Mouse (Mus musculus): ENCODE data around the gene Kcnc2. TPM values are rescaled to one million over a fixed set of nuclear protein-coding genes. Genes with fewer than 3 reads are reported as not detected.
"Not testable (repeated sequence)": the region's sequence is repeated elsewhere in the genome, so short reads cannot be mapped to it uniquely, and the experiment has no call there.

Kcnc2 gene
- total RNA-seq (2012; rRNA removed), result 0.21 and 0.58 TPM in 2 replicates

DNA sequence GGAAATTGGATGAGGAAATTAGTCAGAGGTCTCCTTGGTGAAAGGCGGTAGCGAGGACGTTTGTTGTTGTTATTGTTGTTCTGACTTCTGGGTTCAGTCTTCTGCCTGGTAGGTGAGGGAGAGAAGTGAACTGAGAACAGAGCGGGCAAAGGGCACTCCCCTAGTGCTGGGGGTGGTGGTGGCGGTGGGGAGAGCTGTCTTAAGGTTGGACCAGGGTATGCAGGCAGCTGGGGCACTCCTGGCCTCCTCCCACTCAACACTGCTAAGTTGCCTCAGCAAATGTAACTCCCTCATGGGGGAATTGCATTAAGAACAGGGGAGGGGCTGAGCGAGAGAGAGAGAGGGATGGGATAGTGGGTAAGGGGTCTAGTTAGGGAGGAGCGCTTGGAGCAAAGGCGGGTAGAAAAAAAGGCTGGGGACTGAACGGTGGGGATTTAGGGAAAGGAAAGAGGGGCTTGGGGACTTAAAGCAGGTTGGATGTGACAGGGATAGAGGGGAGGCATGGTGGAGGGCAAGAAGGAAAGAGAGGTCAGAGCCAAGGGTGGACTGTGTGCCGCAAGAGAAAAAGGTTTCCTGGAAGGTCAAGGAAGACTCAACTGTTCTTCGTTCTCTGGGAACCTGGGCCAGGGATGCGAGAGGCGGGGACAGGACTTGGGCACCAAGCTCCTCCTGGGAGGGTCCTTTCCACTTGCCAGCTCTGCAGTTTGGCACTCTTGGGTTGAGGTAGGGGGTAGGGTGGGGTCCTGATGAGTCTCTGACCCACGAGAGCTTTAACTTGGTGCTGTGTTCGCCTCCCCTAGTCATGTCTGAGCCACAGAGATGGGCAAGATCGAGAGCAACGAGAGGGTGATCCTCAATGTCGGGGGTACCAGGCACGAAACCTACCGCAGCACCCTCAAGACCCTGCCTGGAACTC is at the start of gene Kcnc2:
Gene Kcnc2, plus strand, starts transcription at position 235 of the 916 bp plus-strand sequence.
- Histone ChIP-seq H3K9ac (ENCODE audit: insufficient read depth, low read depth, low read length, poor library complexity, severe bottlenecking) (peak within 1 kb of the TSS; percentile 34; the same call in 1 of the 2 replicates), H3K36me3 (ENCODE audit: control insufficient read depth, insufficient read depth, low read length, poor library complexity, severe bottlenecking) (no peaks in the 10 kb centered on the region), H3K4me3 (ENCODE audit: insufficient read depth in 1 of 2, low read depth in 1 of 2, low read length in 2 of 2, poor library complexity in 1 of 2, severe bottlenecking in 1 of 2) (peak within 1 kb of the TSS; percentile 55 to 60), H3K4me1 (ENCODE audit: control insufficient read depth in 2 of 2, insufficient read depth in 2 of 2, low read length in 2 of 2, poor library complexity in 1 of 2) (peaks cover 0 to 3% of the 10 kb centered on the region in 2 experiments; a peak in 1 of 4 replicates), H3K27ac (ENCODE audit: insufficient read depth, low read depth, low read length, poor library complexity, severe bottlenecking) (no peak within 1 kb of the TSS), H3K9me3 (ENCODE audit: control insufficient read depth, insufficient read depth, low read depth, low read length) (no peaks in the 10 kb centered on the region)
- no peak for DNase-seq (ENCODE audit: low read depth, low spot score)
- no peak for TF ChIP-seq ZNF384 (IDR thresholded peaks at IDR 0.05; ENCODE audit: low read depth, low read length)
- no peak for TF ChIP-seq MAFK (IDR thresholded peaks at IDR 0.05; ENCODE audit: insufficient read depth, low read depth, low read length)
- no peak for TF ChIP-seq ZC3H11A (IDR thresholded peaks at IDR 0.05; ENCODE audit: borderline replicate concordance, low read depth, low read length)
- no peak for TF ChIP-seq HCFC1 (IDR thresholded peaks at IDR 0.05; ENCODE audit: borderline replicate concordance, insufficient read depth, low read length)
- TF ChIP-seq CHD2 (IDR thresholded peaks at IDR 0.05; ENCODE audit: low read depth, low read length), result no peak
- in situ Hi-C loops (cut with MboI; ENCODE audit: low sequenced_read_pairs in 2 of 2, unreplicated experiment in 2 of 2), result no loop called here

DNA sequence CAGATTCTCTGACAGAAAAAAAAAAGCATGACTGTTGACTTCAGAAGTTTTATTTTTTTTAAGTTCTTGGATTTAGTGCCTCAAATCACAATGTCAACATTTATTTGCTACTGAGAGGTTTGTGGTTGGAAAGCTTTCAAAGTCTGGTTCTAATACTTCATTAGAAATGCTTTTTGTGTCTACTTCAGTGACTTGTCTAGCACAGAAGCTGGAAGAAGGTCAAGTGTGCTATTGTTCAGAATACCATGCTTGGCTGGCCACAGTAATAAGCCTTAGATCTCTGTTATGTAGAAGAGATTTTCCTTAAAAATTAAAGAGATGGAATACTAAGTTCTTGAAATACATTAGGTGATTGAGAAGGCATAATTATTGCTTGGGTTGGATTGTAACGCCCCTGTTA is 43.8 kb upstream of the Kcnc2 start:
- no peak overlapping the region; the same call in 1 of the 2 replicates for H3K27ac ChIP-seq (ENCODE audit: insufficient read depth, low read depth, low read length, poor library complexity, severe bottlenecking)
- TF ChIP-seq ZC3H11A (IDR thresholded peaks at IDR 0.05; ENCODE audit: borderline replicate concordance, low read depth, low read length) (no peak), HCFC1 (IDR thresholded peaks at IDR 0.05; ENCODE audit: borderline replicate concordance, insufficient read depth, low read length) (no peak), ZNF384 (IDR thresholded peaks at IDR 0.05; ENCODE audit: low read depth, low read length) (no peak), CHD2 (IDR thresholded peaks at IDR 0.05; ENCODE audit: low read depth, low read length) (no peak), MAFK (IDR thresholded peaks at IDR 0.05; ENCODE audit: insufficient read depth, low read depth, low read length) (no peak)
- peaks cover 2 to 18% of the 10 kb centered on the region in 2 experiments; a peak in 2 of 4 replicates for H3K4me1 ChIP-seq (ENCODE audit: control insufficient read depth in 2 of 2, insufficient read depth in 2 of 2, low read length in 2 of 2, poor library complexity in 1 of 2)
- H3K9me3 ChIP-seq (ENCODE audit: control insufficient read depth, insufficient read depth, low read depth, low read length), result no peaks in the 10 kb centered on the region
- no peaks in the 10 kb centered on the region for H3K36me3 ChIP-seq (ENCODE audit: control insufficient read depth, insufficient read depth, low read length, poor library complexity, severe bottlenecking)
- H3K9ac ChIP-seq (ENCODE audit: insufficient read depth, low read depth, low read length, poor library complexity, severe bottlenecking), result no peak overlapping the region
- no peak for DNase-seq (ENCODE audit: low read depth, low spot score)
- H3K4me3 ChIP-seq (ENCODE audit: insufficient read depth in 1 of 2, low read depth in 1 of 2, low read length in 2 of 2, poor library complexity in 1 of 2, severe bottlenecking in 1 of 2), result no peak overlapping the region
- in situ Hi-C loops (cut with MboI; ENCODE audit: low sequenced_read_pairs in 2 of 2, unreplicated experiment in 2 of 2), result no loop called here

DNA sequence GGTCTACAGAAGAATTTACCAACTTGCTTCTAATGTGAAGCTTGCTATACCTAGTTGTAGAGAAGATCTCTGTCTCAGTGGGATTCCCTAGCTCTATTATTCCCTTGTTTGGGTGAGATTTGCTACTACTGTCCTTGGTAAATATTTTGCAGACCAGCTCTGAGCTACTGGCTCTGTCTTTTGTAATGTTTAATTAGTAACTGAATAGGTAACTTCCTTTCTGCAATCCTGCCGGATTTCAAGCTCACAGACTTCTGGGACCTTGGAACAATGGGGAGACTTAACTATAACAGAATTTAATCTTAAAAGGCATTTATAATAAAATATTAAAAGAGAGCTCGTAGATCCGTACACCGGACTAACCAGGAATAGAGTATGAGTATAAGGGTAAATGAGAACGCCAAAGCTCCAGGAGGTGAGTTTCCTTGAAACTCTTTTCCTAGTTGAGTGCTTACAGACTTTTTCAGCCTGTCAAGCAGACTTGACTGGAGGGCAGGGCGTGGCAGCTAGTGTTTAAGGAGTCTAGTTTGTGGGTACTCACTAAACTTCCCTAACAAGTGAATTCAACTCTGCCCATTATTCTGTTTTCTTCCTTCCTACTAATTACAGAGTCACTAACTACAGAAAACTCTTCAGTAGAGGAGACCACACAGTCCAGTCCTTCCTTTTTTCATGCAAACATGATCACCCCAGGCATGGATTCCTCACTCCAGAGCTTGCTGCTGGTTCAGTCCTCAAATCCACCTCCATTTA is 41.7 kb upstream of the Kcnc2 start:
- peak; percentile 77 for DNase-seq (ENCODE audit: low read depth, low spot score)
- Histone ChIP-seq H3K27ac (ENCODE audit: insufficient read depth, low read depth, low read length, poor library complexity, severe bottlenecking) (peak overlapping the region; percentile 98; the same call in 1 of the 2 replicates), H3K4me1 (ENCODE audit: control insufficient read depth in 2 of 2, insufficient read depth in 2 of 2, low read length in 2 of 2, poor library complexity in 1 of 2) (peaks cover 2 to 16% of the 10 kb centered on the region in 2 experiments; a peak in 2 of 4 replicates)
- in situ Hi-C loops (cut with MboI; ENCODE audit: low sequenced_read_pairs in 2 of 2, unreplicated experiment in 2 of 2); H3K9ac ChIP-seq (ENCODE audit: insufficient read depth, low read depth, low read length, poor library complexity, severe bottlenecking); H3K36me3 ChIP-seq (ENCODE audit: control insufficient read depth, insufficient read depth, low read length, poor library complexity, severe bottlenecking); H3K9me3 ChIP-seq (ENCODE audit: control insufficient read depth, insufficient read depth, low read depth, low read length); H3K4me3 ChIP-seq (ENCODE audit: insufficient read depth in 1 of 2, low read depth in 1 of 2, low read length in 2 of 2, poor library complexity in 1 of 2, severe bottlenecking in 1 of 2): not testable (repeated sequence)

DNA sequence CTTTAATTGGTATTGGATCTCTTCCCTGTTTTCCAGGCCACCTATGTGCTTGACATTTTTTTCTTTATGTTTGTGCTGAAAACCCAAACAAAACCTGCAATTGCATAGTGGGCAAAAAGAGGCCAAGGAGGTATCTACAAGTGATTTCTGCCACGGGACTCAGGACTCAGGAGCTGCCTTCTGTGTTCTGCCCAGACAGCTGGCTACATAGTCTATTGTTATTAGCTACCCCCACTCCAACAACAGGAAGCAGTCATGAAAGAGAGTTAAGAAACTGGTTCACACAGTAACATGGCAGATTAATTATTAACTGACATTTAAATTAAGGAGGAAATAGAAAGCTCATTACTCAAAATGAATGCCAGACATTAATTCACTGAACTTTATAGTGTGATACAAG is 38.2 kb upstream of the Kcnc2 start:
- DNase-seq (ENCODE audit: low read depth, low spot score); H3K4me1 ChIP-seq (ENCODE audit: control insufficient read depth in 2 of 2, insufficient read depth in 2 of 2, low read length in 2 of 2, poor library complexity in 1 of 2); H3K9ac ChIP-seq (ENCODE audit: insufficient read depth, low read depth, low read length, poor library complexity, severe bottlenecking); H3K27ac ChIP-seq (ENCODE audit: insufficient read depth, low read depth, low read length, poor library complexity, severe bottlenecking); H3K4me3 ChIP-seq (ENCODE audit: insufficient read depth in 1 of 2, low read depth in 1 of 2, low read length in 2 of 2, poor library complexity in 1 of 2, severe bottlenecking in 1 of 2); in situ Hi-C loops (cut with MboI; ENCODE audit: low sequenced_read_pairs in 2 of 2, unreplicated experiment in 2 of 2); H3K36me3 ChIP-seq (ENCODE audit: control insufficient read depth, insufficient read depth, low read length, poor library complexity, severe bottlenecking); H3K9me3 ChIP-seq (ENCODE audit: control insufficient read depth, insufficient read depth, low read depth, low read length): not testable (repeated sequence)

DNA sequence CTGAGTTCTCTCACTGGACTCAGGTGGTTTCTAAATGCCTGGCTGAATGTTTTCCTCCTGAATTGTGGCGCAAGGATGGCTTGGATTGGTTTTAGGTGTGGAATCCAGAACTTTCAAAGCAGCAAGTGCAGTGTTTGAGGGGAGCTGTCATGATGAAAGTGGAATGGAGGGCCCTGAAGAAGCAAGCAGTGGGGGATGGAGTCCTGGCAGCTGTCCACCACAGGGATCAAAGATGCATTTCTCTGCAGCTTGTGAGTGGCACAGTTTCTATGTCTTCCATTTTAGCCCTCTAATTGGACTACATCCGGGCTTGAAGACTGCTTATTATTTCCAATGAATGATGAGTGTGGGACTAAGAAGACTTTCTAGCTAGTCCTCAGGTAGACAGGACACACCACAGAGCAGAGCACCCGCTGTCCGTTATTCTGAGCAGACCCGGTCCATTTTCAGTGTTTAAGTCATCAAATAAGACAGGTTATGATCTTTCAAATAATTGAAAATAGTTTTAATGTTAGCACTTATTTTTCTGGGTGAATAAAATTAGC is 35.5 kb upstream of the Kcnc2 start:
- H3K36me3 ChIP-seq (ENCODE audit: control insufficient read depth, insufficient read depth, low read length, poor library complexity, severe bottlenecking); in situ Hi-C loops (cut with MboI; ENCODE audit: low sequenced_read_pairs in 2 of 2, unreplicated experiment in 2 of 2); H3K9me3 ChIP-seq (ENCODE audit: control insufficient read depth, insufficient read depth, low read depth, low read length); H3K4me1 ChIP-seq (ENCODE audit: control insufficient read depth in 2 of 2, insufficient read depth in 2 of 2, low read length in 2 of 2, poor library complexity in 1 of 2); H3K27ac ChIP-seq (ENCODE audit: insufficient read depth, low read depth, low read length, poor library complexity, severe bottlenecking); DNase-seq (ENCODE audit: low read depth, low spot score); H3K9ac ChIP-seq (ENCODE audit: insufficient read depth, low read depth, low read length, poor library complexity, severe bottlenecking); H3K4me3 ChIP-seq (ENCODE audit: insufficient read depth in 1 of 2, low read depth in 1 of 2, low read length in 2 of 2, poor library complexity in 1 of 2, severe bottlenecking in 1 of 2): not testable (repeated sequence)
